Mouse (Mus musculus) embryo, embryonic 11.5 days (tissue): ENCODE measurements around the gene Uckl1.

Experiments used
- DNase-seq: peaks from one replicate; pipeline ENCODE4 v3.0.0-alpha.2; 2012; ENCODE audit warnings: low read depth, low spot score

Uckl1 gene

GRCm38 (mm10) chr2:181572921-181573920 lies 11.5 kb downstream of the Uckl1 start:
- DNase-seq: no peak

GRCm38 (mm10) chr2:181571941-181572670 lies 12.6 kb downstream of the Uckl1 start:
- no peak for DNase-seq

GRCm38 (mm10) chr2:181570921-181571595 lies 13.6 kb downstream of the Uckl1 start:
- DNase-seq: no peak

- DNase-seq: no peak
Observed at GRCm38 (mm10) chr2:181570375-181570774, 14.3 kb downstream of the Uckl1 start.

GRCm38 (mm10) chr2:181569856-181570255 lies 14.8 kb downstream of the Uckl1 start:
- DNase-seq: no peak

- DNase-seq: peak; percentile 37
Observed at GRCm38 (mm10) chr2:181568272-181569008, 16.3 kb downstream of the Uckl1 start.

- DNase-seq: no peak
Observed at GRCm38 (mm10) chr2:181567338-181567737, 17.4 kb downstream of the Uckl1 start.

- no peak for DNase-seq
Observed at GRCm38 (mm10) chr2:181553772-181554171, 30.9 kb downstream of the Uckl1 start.

GRCm38 (mm10) chr2:181550233-181550632 lies 34.5 kb downstream of the Uckl1 start:
- DNase-seq: no peak

GRCm38 (mm10) chr2:181548682-181549081 lies 36.0 kb downstream of the Uckl1 start:
- no peak for DNase-seq

- no peak for DNase-seq
Observed at GRCm38 (mm10) chr2:181548227-181548626, 36.5 kb downstream of the Uckl1 start.

GRCm38 (mm10) chr2:181546142-181546541 lies 38.5 kb downstream of the Uckl1 start:
- no peak for DNase-seq

- no peak for DNase-seq
Observed at GRCm38 (mm10) chr2:181541761-181542380, 42.8 kb downstream of the Uckl1 start.

GRCm38 (mm10) chr2:181537444-181538047 lies 47.1 kb downstream of the Uckl1 start:
- DNase-seq: no peak

GRCm38 (mm10) chr2:181536410-181536809 lies 48.3 kb downstream of the Uckl1 start:
- no peak for DNase-seq

- DNase-seq: no peak
Observed at GRCm38 (mm10) chr2:181532589-181532988, 52.1 kb downstream of the Uckl1 start.

GRCm38 (mm10) chr2:181529076-181529475 lies 55.6 kb downstream of the Uckl1 start:
- DNase-seq: no peak

- no peak for DNase-seq
Observed at GRCm38 (mm10) chr2:181525526-181525925, 59.2 kb downstream of the Uckl1 start.

- DNase-seq: no peak
Observed at GRCm38 (mm10) chr2:181522811-181523210, 61.9 kb downstream of the Uckl1 start.

GRCm38 (mm10) chr2:181521491-181521890 lies 63.2 kb downstream of the Uckl1 start:
- no peak for DNase-seq

GRCm38 (mm10) chr2:181520936-181521227 lies 63.8 kb downstream of the Uckl1 start:
- no peak for DNase-seq
